Comparison of ENCODE assay signal across 8 mouse cellular contexts in the genomic region with DNA sequence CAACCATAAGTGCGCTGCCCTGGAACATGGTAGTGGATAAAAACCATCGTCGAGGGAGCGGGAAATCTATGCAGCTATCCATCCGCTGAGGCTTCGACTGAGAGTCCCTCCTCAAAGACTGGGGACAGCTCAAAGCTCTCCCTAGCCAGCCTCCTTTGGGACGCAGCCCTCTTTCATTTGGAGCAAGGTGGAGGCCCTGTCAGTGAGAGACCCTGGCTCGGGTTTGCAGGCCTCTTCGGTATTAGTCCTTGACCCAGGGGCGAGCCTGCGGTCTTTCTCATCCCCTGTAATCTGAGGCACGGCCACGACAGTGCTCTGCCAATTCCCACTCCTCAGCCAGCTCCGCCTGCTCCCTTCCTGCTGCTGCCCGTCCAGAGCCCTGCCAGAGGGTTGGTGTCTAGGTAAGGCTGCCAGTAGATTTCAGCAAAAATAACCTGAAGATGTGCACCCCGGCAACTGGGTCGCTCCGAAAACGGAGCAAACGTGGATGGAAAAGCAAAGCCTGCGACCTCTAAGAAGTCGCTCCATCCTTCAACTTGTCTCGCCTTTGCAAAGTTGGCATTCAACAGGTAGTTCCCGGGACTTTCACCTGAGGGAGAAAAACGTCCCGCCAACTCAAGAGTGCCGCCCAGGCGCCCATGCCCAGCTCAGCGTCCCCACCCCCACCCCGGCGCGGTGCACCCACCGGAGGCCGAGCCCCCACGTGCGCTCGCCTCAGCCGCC. TPM values are rescaled to one million over a fixed set of nuclear protein-coding genes. Genes with fewer than 3 reads are reported as not detected.
DNase-seq lines count a peak whose midpoint lies in the region; ATAC-seq and TF ChIP-seq lines count a peak whose summit lies in the region.

No protein-coding gene starts in this region.

- H3K27ac ChIP-seq in cortical plate, adult 2 months (ENCODE audit: insufficient read depth, low read length), result no peak overlapping the region
- peak overlapping the region; percentile 96 for H3K27ac ChIP-seq in heart, embryonic 10.5 days
- H3K27ac ChIP-seq in kidney, embryonic 14.5 days (ENCODE audit: low read depth, low read length), result peak overlapping the region; percentile 85

- peak; percentile 22 for ATAC-seq in kidney, embryonic 14.5 days (ENCODE audit: low FRiP score, low TSS enrichment)

- peak overlapping the region; percentile 87 for H3ac ChIP-seq in C2C12 (ENCODE audit: control insufficient read depth, insufficient read length, low read depth)

- no peak for TF ChIP-seq CTCF in C2C12 (IDR thresholded peaks at IDR 0.05; ENCODE audit: control insufficient read depth, insufficient read depth, insufficient read length)
- TF ChIP-seq CTCF in cortical plate, adult 2 months (IDR thresholded peaks at IDR 0.05; ENCODE audit: extremely low read depth, insufficient read depth, low read length), result no peak

- no peaks in the 10 kb centered on the region; the same call in 1 of the 2 replicates for H3K4me1 ChIP-seq in cortical plate, adult 2 months (ENCODE audit: control insufficient read depth, insufficient read depth, low read length)
- peaks cover 22% of the 10 kb centered on the region for H3K4me1 ChIP-seq in heart, embryonic 10.5 days
- peaks cover 12% of the 10 kb centered on the region; the same call in 1 of the 2 replicates for H3K4me1 ChIP-seq in kidney, embryonic 14.5 days (ENCODE audit: control insufficient read depth, insufficient read depth, low read length)

- DNase-seq in ES-CJ7 (ENCODE audit: low read depth, low spot score), result peak; percentile 34
- DNase-seq in heart, embryonic 10.5 days (ENCODE audit: low spot score), result no peak
- DNase-seq in lung, postnatal 14 days, result peak; percentile 16
- peak; percentile 15 for DNase-seq in right cerebral cortex, postnatal 25 days
- DNase-seq in thymus, postnatal 10 days (ENCODE audit: low spot score in 2 of 2), result no peak

- peak overlapping the region; percentile 93 for H3K4me2 ChIP-seq in kidney, embryonic 14.5 days (replicated peaks; ENCODE audit: low read depth, low read length)

- no peak for TF ChIP-seq POLR2A in cortical plate, adult 2 months (IDR thresholded peaks at IDR 0.05; ENCODE audit: extremely low read depth, insufficient read depth, low read length)

- H3K9ac ChIP-seq in kidney, embryonic 14.5 days (ENCODE audit: low read depth, low read length), result peak overlapping the region; percentile 90

- H3K79me2 ChIP-seq in C2C12 (ENCODE audit: control insufficient read depth, insufficient read depth), result peaks cover 54% of the 10 kb centered on the region

- H3K4me3 ChIP-seq in C2C12 (ENCODE audit: insufficient read depth, poor library complexity, severe bottlenecking), result peak overlapping the region; percentile 55
- peak overlapping the region; percentile 38 for H3K4me3 ChIP-seq in cortical plate, adult 2 months (ENCODE audit: insufficient read depth, low read length)
- H3K4me3 ChIP-seq in heart, embryonic 10.5 days, result peak overlapping the region; percentile 92
- peak overlapping the region; percentile 90 for H3K4me3 ChIP-seq in kidney, embryonic 14.5 days (ENCODE audit: low read length)

- peaks cover 51% of the 10 kb centered on the region for H3K79me3 ChIP-seq in C2C12 (ENCODE audit: low read depth)

- no peaks in the 10 kb centered on the region for H3K36me3 ChIP-seq in C2C12 (ENCODE audit: control insufficient read depth, insufficient read depth)
- H3K36me3 ChIP-seq in heart, embryonic 10.5 days, result no peaks in the 10 kb centered on the region
- no peaks in the 10 kb centered on the region for H3K36me3 ChIP-seq in kidney, embryonic 14.5 days (ENCODE audit: control insufficient read depth, insufficient read depth, low read length)

- H3K9me3 ChIP-seq in heart, embryonic 10.5 days, result no peaks in the 10 kb centered on the region
- H3K9me3 ChIP-seq in kidney, embryonic 14.5 days (ENCODE audit: control insufficient read depth, low read length), result no peaks in the 10 kb centered on the region

- WGBS in heart, embryonic 10.5 days, result 2% methylated on average over 38 of the region's 38 CpGs
- under 1% methylated on average over 34 of the region's 38 CpGs for WGBS in kidney, embryonic 14.5 days

- no peaks in the 10 kb centered on the region for H3K27me3 ChIP-seq in C2C12 (ENCODE audit: control insufficient read depth, insufficient read depth, insufficient read length)
- peaks cover 8% of the 10 kb centered on the region for H3K27me3 ChIP-seq in heart, embryonic 10.5 days (ENCODE audit: insufficient read depth, poor library complexity, severe bottlenecking)
- no peaks in the 10 kb centered on the region for H3K27me3 ChIP-seq in kidney, embryonic 14.5 days (ENCODE audit: control insufficient read depth, insufficient read depth, low read length)

TF ChIP-seq in C2C12, 6 proteins besides CTCF, POLR2A, EP300 and RAD21:
- TF ChIP-seq USF1 (IDR thresholded peaks at IDR 0.05; ENCODE audit: low read depth) (no peak), FOSL1 (IDR thresholded peaks at IDR 0.05; ENCODE audit: insufficient read depth, low read length, poor library complexity, severe bottlenecking) (no peak), MAX (IDR thresholded peaks at IDR 0.05) (no peak), CEBPB (IDR thresholded peaks at IDR 0.05; ENCODE audit: low read depth) (no peak), MYOG (IDR thresholded peaks at IDR 0.05; ENCODE audit: control insufficient read depth, extremely low read depth, insufficient read length) (no peak), MYOD1 (IDR thresholded peaks at IDR 0.05; ENCODE audit: control insufficient read depth, insufficient read length, low read depth) (no peak)
TF ChIP-seq in C2C12: peak in this region for 0.

RNA-seq across cellular contexts. Expression of gene Znrf3, which starts 1.0 kb away (rescaled TPM):
- polyA plus RNA-seq in C2C12 (2012; fragmentation: generic; extraction: Trizol), result 4.0 TPM
- polyA plus RNA-seq in cortical plate, adult 2 months (2012; rRNA removed), result 5.9 and 6.0 TPM in 2 replicates
- polyA plus RNA-seq in heart, embryonic 10.5 days (2016; fragmentation: Nextera tagmentation; extraction: Ambion mirVana), result 7.7 and 9.2 TPM in 2 replicates
- polyA plus RNA-seq in kidney, embryonic 14.5 days (2014; fragmentation: Nextera tagmentation; extraction: Ambion mirVana), result 20.6 and 21.1 TPM in 2 replicates

Comparison
In these comparisons a context has a peak if more than half of its experiments do, and no peak if none do; other contexts are left out.
1. H3K4me3 ChIP-seq: peak in every context shown above with its lines; median percentile 92 in heart, embryonic 10.5 days; 90 in kidney, embryonic 14.5 days; 55 in C2C12; 38 in cortical plate, adult 2 months.
2. DNase-seq: peak in ES-CJ7 (single experiment), lung, postnatal 14 days (single experiment) and right cerebral cortex, postnatal 25 days (single experiment); none in heart, embryonic 10.5 days (single experiment) and thymus, postnatal 10 days (0 of 2).